Mouse (Mus musculus): ENCODE data around the gene Acoxl.

- no peak for TF ChIP-seq CTCF (IDR thresholded peaks at IDR 0.05; ENCODE audit: borderline replicate concordance, insufficient read depth, low read length)
- TF ChIP-seq POLR2A (IDR thresholded peaks at IDR 0.05; ENCODE audit: low read depth, low read length): no peak
These were observed 246.8 kb downstream of the Acoxl start for GRCm38 (mm10) chr2:128085481-128085880.
